Mouse (Mus musculus): ENCODE results near the gene Cdc42ep1. TPM values are rescaled to one million over a fixed set of nuclear protein-coding genes. Genes with fewer than 3 reads are reported as not detected.

Cdc42ep1 gene
- 0.04 and 0.05 TPM in 2 replicates for polyA plus RNA-seq (2012)

DNA sequence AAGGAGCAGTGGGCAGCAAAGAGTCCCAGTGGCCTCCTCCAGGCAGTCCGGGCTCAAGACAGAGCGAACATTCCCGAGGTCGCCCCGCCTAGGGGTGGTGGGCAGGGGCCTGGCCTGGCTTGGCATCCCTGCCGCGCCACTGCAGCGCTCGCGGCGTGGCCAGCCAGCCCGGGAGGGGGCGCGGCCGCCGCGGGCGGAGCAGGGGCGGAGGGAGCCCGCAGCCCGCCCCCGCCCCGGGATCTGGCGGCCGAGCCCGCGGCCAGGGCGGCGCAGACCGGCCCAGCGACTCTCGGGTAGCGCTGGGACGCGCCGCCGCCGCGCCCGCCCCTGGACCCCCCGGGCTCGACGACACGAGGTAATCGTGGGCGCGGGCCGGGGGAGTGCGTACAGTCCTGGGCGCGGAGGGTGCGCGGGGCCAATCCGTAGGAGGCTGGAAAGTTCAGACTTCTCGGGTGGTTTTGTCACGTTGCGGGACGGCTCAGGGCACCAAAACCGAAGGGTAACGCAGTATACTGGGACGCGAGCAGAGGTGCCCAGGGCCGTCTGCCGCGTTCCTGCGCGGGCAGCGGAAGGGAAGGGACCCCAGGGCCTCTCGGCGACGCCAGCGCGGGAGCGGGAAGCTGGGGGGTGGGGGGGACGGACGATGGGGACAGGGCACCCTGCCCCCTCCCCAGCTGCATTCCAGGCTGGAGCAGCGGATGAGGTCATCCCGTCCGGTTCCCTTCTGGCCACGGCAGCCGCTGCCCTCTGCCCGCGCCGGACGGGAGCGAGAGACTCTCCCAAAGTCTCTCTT is at the start of gene Cdc42ep1:
Gene Cdc42ep1 (plus strand): TSS at position 254 of the 793 bp plus-strand sequence.
- TF ChIP-seq GATA1 (IDR thresholded peaks at IDR 0.05; ENCODE audit: low read length): no peak
- no peak for TF ChIP-seq TAL1 (IDR thresholded peaks at IDR 0.05; ENCODE audit: low read length)
- H3K4me3 ChIP-seq (replicated peaks): peak within 1 kb of the TSS; percentile 59
- H3K9me3 ChIP-seq (ENCODE audit: control insufficient read depth, low read length): peaks cover 4% of the 10 kb centered on the region; the same call in 1 of the 2 replicates
- peaks cover 3% of the 10 kb centered on the region; the same call in 1 of the 2 replicates for H3K36me3 ChIP-seq (ENCODE audit: control insufficient read depth)
- peaks cover 11% of the 10 kb centered on the region for H3K4me1 ChIP-seq (ENCODE audit: control insufficient read depth)
- peaks cover 59% of the 10 kb centered on the region for H3K27me3 ChIP-seq (ENCODE audit: control insufficient read depth)

- Histone ChIP-seq H3K36me3 (ENCODE audit: control insufficient read depth) (peaks cover 3% of the 10 kb centered on the region; the same call in 1 of the 2 replicates), H3K4me3 (replicated peaks) (no peak overlapping the region), H3K27me3 (ENCODE audit: control insufficient read depth) (peaks cover 11% of the 10 kb centered on the region), H3K9me3 (ENCODE audit: control insufficient read depth, low read length) (no peaks in the 10 kb centered on the region), H3K4me1 (ENCODE audit: control insufficient read depth) (no peaks in the 10 kb centered on the region)
- TF ChIP-seq TAL1 (IDR thresholded peaks at IDR 0.05; ENCODE audit: low read length) (no peak), GATA1 (IDR thresholded peaks at IDR 0.05; ENCODE audit: low read length) (no peak)
Measured at GRCm38 (mm10) chr15:78796196-78797059, 46.0 kb upstream of the Cdc42ep1 start.

DNA sequence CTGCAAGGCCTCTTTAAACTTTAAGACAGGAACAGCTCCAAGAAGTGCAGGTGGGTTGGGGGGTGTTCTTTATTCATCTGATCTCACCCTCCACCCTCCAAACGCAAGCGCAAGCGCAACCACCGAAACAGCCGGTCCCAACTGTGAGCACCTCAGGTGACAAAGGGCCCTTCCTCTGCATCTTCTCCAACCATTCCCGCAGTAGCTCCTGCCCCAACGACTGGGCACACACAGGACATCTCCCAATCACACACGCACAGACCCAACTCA is 45.4 kb upstream of the Cdc42ep1 start:
- Histone ChIP-seq H3K36me3 (ENCODE audit: control insufficient read depth) (peaks cover 3% of the 10 kb centered on the region; the same call in 1 of the 2 replicates), H3K4me3 (replicated peaks) (no peak overlapping the region), H3K4me1 (ENCODE audit: control insufficient read depth) (no peaks in the 10 kb centered on the region), H3K27me3 (ENCODE audit: control insufficient read depth) (peaks cover 16% of the 10 kb centered on the region), H3K9me3 (ENCODE audit: control insufficient read depth, low read length) (no peaks in the 10 kb centered on the region)
- no peak for TF ChIP-seq GATA1 (IDR thresholded peaks at IDR 0.05; ENCODE audit: low read length)
- TF ChIP-seq TAL1 (IDR thresholded peaks at IDR 0.05; ENCODE audit: low read length): no peak

DNA sequence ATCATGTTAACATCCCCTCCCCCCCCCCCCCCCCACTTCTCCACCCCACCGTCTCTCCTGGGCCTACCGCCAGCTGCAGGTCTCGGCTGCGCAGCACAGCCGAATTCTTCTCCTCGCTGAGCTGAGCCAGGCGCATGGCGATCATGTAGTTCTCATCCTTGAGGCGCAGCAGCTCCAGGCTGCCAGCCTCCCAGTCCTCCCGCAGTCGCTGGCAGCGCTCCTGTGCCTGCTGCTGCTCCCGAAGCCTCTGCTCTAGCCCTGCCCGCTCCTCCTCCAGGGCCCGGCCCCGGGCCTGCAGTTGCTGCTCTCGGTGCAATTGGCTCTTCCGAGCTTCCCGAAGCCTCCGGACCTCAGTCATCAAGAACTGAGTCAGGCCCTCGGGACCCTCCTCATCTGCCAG is 43.4 kb upstream of the Cdc42ep1 start:
- Histone ChIP-seq H3K36me3 (ENCODE audit: control insufficient read depth) (no peaks in the 10 kb centered on the region; the same call in 1 of the 2 replicates), H3K4me1 (ENCODE audit: control insufficient read depth) (peaks cover 11% of the 10 kb centered on the region), H3K9me3 (ENCODE audit: control insufficient read depth, low read length) (peaks cover 3% of the 10 kb centered on the region; the same call in 1 of the 2 replicates), H3K4me3 (replicated peaks) (no peak overlapping the region), H3K27me3 (ENCODE audit: control insufficient read depth) (peaks cover 37% of the 10 kb centered on the region)
- TF ChIP-seq GATA1 (IDR thresholded peaks at IDR 0.05; ENCODE audit: low read length) (no peak), TAL1 (IDR thresholded peaks at IDR 0.05; ENCODE audit: low read length) (no peak)

GRCm38 (mm10) chr15:78801571-78801970 is 40.9 kb upstream of the Cdc42ep1 start:
- H3K4me3 ChIP-seq (replicated peaks): no peak overlapping the region
- H3K4me1 ChIP-seq (ENCODE audit: control insufficient read depth): peaks cover 11% of the 10 kb centered on the region
- peaks cover 55% of the 10 kb centered on the region for H3K27me3 ChIP-seq (ENCODE audit: control insufficient read depth)

GRCm38 (mm10) chr15:78801971-78802741 is 40.3 kb upstream of the Cdc42ep1 start:
- H3K9me3 ChIP-seq (ENCODE audit: control insufficient read depth, low read length): peaks cover 3% of the 10 kb centered on the region; the same call in 1 of the 2 replicates
- peaks cover 11% of the 10 kb centered on the region for H3K4me1 ChIP-seq (ENCODE audit: control insufficient read depth)
- no peaks in the 10 kb centered on the region; the same call in 1 of the 2 replicates for H3K36me3 ChIP-seq (ENCODE audit: control insufficient read depth)
- no peak for TF ChIP-seq GATA1 (IDR thresholded peaks at IDR 0.05; ENCODE audit: low read length)
- TF ChIP-seq TAL1 (IDR thresholded peaks at IDR 0.05; ENCODE audit: low read length): no peak
- peak overlapping the region; percentile 57 for H3K4me3 ChIP-seq (replicated peaks)
- H3K27me3 ChIP-seq (ENCODE audit: control insufficient read depth): peaks cover 55% of the 10 kb centered on the region

More at GRCm38 (mm10) chr15:78801571-78801970, 40.9 kb upstream of the Cdc42ep1 start:
- TF ChIP-seq TAL1 (IDR thresholded peaks at IDR 0.05; ENCODE audit: low read length) (no peak), GATA1 (IDR thresholded peaks at IDR 0.05; ENCODE audit: low read length) (no peak)
- Histone ChIP-seq H3K9me3 (ENCODE audit: control insufficient read depth, low read length) (peaks cover 3% of the 10 kb centered on the region; the same call in 1 of the 2 replicates), H3K36me3 (ENCODE audit: control insufficient read depth) (no peaks in the 10 kb centered on the region; the same call in 1 of the 2 replicates)

DNA sequence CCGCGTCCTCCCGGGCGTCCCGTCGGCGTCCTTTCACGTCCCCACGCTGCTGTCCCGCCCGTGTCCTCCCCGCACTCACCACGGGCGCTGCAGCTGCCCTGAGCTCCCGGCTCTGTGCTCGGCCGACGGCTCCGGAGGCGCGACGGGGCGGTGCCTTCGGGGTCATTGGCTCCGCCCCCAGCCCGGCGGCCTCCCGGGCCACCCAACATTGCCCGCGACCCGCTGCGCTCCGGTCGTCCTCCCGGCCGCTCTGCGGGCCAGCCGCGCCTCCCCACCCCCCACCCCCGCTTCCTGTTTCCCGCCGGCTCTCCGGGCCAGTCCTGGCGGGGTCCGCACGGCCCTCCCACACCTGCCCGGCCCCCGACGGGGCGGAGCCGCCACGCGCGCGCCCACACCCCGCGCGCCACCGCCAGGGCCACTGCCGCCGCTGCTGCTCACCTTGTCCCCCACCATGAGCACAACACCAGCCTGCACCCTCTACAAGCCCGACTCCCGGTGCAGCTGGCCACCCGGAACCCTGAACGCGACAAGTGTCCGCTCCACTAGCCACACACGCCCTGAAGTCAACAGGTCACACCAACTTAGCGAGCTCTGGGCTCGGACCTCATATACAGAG is 39.5 kb upstream of the Cdc42ep1 start, which contains the start of gene Card10:
Gene Card10 (minus strand): TSS at position 267 of the 616 bp plus-strand sequence.
- H3K4me3 ChIP-seq (replicated peaks): peak within 1 kb of the TSS; percentile 57
- H3K4me1 ChIP-seq (ENCODE audit: control insufficient read depth): peaks cover 11% of the 10 kb centered on the region
- no peak for TF ChIP-seq GATA1 (IDR thresholded peaks at IDR 0.05; ENCODE audit: low read length)
- TF ChIP-seq TAL1 (IDR thresholded peaks at IDR 0.05; ENCODE audit: low read length): no peak
- peaks cover 55% of the 10 kb centered on the region for H3K27me3 ChIP-seq (ENCODE audit: control insufficient read depth)
- peaks cover 3% of the 10 kb centered on the region; the same call in 1 of the 2 replicates for H3K9me3 ChIP-seq (ENCODE audit: control insufficient read depth, low read length)
- H3K36me3 ChIP-seq (ENCODE audit: control insufficient read depth): no peaks in the 10 kb centered on the region; the same call in 1 of the 2 replicates

GRCm38 (mm10) chr15:78803499-78803900 is 38.9 kb upstream of the Cdc42ep1 start:
- TF ChIP-seq TAL1 (IDR thresholded peaks at IDR 0.05; ENCODE audit: low read length) (no peak), GATA1 (IDR thresholded peaks at IDR 0.05; ENCODE audit: low read length) (no peak)
- no peak overlapping the region for H3K4me3 ChIP-seq (replicated peaks)
- H3K27me3 ChIP-seq (ENCODE audit: control insufficient read depth): peaks cover 58% of the 10 kb centered on the region
- no peaks in the 10 kb centered on the region; the same call in 1 of the 2 replicates for H3K36me3 ChIP-seq (ENCODE audit: control insufficient read depth)
- peaks cover 3% of the 10 kb centered on the region; the same call in 1 of the 2 replicates for H3K9me3 ChIP-seq (ENCODE audit: control insufficient read depth, low read length)
- peaks cover 11% of the 10 kb centered on the region for H3K4me1 ChIP-seq (ENCODE audit: control insufficient read depth)
